Mouse (Mus musculus) thymus, postnatal 10 days (tissue): ENCODE data around the gene Brf1.

ENCODE experiments used
- DNase-seq, 2 experiments: peaks; one replicate each; pipeline ENCODE4 v3.0.0; 2021; ENCODE audit warnings: low spot score in 2 of 2

The Brf1 gene

DNA sequence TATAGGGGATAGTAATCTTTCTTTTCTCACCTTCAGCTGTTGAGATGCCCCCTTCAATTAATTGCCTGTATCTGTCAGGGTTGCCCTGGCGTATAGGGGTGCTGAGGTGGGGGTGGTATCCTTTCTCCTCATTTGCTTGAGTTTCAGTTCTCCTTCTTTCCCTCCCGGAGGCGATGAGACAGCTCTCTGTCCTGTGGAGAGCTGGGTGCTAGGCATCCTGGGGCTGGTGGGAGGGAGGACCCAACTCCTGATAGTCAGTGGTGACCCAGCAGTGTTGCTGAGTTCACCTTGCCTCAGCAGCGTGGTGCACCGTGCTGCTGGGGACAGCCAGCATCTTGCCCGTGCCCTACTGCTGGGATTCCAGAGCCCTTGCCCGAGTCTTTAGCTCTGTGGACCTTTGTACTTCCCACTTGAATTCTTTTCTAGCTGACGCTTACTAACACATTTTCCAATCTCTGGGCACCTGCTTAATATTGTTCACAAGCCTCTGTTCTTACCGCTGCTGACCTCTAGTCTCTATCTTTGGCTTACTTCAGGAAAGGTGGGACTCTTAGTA lies 17.0 kb upstream of the Brf1 start:
- DNase-seq = no peak

DNA sequence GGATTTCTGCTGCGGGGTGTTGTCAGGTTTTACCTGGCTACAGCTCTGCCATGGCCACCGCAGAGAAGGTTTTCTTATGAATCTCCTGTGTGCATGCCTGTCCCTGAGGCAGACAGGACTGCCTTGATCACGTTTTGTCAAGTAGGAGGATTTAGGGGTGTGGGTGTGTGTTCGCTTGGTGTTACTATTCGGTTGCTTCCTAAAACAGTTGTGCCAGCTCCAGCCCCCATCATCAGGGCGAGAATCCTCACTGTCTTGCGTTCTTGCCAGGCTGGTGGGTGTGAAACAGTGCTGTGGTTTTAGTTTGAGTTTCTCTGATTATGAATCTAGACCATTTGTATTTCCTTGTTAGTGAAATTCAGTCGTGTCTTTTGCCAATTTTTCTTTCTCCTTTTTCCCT lies 16.5 kb upstream of the Brf1 start:
- no peak for DNase-seq

DNA sequence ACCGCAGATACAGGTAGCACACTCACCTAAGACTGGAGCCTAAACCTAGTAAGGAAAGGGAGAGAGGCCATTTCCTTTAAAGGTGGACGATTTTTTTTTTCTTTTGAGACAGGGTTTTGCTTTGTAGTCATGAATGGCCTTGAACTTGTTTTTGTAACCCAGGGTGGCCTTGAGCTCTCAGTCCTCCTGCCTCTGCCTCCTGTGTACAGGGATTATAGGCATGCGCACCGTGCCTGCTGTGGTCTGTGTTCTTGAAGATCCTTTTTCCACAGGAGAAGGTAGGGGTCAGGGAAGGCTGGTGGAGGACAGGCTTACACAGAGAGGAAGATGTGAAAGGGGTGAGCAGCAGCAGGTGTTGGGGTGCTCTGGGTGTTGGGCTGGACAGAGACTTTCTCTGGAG lies 15.5 kb upstream of the Brf1 start:
- DNase-seq = no peak

DNA sequence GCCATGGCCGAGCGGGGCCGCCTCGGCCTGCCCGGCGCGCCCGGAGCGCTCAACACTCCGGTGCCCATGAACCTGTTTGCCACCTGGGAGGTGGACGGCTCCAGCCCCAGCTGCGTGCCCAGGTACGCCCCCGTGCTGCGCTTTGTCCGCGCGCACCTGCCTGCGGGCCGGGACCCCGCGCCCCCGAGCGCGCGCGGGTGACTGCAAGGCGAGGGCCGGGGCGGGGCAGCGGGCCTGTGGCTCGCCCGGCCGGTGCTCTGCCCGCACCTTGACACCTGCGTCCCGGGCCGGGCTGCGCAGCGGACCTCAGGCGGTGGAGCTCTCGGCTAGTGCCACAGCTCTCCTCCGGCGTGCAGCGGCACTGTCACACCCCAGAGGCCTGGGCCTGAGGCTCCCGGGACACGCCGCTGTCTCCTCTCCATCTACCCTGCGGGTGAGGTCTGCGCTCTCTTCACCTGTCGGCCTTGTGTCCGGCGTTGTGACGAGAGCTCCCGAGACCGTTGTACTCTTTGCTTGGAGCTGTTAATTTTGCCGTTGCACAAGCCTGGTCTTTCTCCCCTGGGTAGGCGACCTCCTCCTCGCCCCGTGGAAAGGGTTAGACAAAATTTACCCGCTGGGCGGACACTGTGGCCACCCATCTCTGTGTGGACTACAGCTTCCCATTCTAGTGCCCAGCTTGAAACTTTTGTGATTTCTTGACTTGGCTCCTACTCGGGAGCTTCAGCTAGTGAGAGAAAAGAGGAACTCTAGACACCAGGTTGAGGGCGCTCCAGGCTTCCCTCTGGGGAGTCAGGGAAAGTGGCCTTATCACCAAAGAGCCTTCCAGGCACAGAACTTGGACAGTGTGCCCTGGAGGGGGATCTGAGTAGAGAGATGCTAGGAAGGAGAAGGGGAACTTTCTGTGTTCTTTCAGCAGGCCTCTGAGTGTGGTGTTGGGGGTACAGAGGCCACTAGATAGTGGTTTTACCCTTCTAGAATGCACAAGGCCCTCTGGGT lies 14.4 kb upstream of the Brf1 start:
- DNase-seq = peak; percentile 12 to 35

DNA sequence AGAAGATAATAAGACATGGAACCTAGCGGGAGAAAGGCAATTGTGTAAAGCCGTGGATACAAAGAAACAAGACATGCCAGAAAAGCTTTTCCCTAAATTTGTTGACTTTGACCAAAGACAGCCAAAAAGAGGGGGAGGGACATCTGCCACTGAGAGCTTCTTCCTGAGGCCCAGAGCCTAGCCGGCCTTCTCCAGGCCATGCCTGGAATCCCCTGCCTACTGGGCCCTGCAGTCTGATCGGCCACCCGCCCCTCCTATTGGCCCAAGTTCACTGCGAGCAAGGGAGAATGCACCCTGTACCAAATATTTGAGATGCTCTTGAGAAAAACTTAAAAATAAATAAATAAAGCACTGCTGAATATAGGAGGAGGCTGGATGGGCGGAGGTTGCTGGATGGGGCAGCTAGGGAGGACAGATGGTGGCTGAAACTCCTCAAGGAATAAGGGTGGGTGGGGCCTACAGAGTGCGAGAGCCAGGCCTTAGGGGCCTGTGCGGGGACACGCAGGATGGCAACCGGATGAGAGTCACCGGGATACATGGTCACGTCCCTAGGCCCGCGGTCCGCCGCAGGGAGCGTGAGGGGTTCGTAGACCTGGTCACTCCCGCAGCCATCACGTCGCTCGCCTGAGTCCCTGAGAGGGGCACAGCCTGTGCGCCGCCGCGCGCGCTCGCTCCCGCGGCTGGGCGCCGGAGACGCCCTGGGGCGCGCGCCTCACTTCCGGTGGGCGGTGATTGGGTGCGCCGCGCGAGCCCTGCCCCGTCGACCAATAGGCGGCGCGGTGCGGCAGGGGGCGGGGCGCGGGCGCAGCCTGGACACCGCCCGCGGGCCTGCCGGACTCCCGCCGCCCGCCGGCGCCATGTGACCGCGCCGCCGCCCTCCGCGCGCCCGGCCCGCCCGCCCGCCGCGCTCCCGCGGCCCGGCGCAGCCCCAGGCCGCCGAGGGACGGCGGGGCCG lies 13.4 kb upstream of the Brf1 start, which contains the start of gene Pacs2:
Gene Pacs2 (plus strand): TSS at position 905 of the 955 bp plus-strand sequence.
- DNase-seq = peak; percentile 79 to 94

DNA sequence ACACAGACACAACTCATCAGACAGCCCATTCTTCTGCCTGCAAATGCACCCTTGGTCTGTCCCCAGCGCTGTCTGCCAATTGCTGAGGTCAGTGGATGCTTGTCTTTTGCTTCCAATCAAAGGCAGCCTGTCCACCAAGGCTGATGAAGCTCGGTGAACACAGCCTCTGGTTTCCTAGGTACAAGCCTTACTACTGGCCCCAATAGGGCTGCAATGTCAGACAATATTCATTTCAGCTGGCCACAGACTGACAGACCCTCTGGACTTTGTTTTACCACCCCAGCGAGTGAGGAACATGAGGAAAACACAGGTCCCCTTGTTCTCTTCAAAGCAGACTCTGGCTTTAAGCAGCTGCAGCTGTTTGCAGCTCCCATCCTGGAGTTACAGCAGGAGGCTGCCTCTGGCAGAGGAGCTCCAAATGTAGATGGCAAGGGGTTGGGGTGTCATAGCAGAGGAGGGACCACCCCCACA lies 12.6 kb upstream of the Brf1 start:
- no peak for DNase-seq

DNA sequence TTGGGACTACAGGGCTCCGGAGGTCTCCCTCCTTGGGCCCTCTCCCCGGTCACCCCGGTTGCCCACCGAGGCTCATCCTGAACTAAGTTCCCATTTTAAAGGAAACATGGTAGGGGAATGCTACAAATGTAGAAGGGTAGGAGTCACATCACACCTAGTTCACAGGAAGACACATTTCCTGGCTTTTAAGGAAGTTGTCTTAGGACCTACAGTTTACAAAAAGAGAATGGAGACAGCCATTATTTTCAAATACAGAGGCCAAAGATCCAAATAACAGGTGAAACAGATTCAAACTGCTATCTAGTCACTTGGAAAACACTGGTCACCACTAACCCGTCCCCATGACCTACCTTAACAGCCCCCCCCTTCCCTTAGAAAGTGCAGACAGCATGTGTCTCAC lies 11.9 kb upstream of the Brf1 start:
- no peak for DNase-seq

DNA sequence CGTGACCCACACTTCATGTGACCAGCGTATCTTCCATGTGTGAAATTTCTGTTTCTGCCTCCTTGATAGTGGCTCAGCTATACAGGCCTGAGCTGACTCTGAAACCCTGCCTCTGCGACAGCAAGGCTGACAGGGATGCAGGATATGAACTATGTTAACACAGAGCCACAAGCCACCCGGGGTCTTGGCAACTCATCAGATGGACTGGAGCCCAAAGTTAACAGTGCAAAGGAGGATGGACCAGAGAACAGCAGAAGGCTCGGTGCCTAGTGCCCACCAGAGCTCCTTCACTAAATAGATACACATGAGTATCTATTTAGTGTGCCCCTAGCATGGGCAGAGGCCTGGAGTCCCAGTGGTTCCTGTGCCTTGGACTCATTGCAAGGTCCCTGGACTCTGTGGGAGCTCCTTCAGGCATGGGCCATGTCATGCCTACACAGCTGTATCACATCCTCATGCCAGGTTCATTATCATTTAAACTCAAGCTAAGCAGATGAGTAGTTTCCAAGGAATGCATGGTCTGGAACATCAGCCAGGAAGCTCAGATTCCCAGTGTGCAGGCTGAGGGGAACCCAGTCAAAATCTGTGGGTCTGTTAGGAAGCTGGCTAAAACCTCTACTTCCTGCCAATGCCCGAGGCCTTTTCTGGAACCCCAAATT lies 11.3 kb upstream of the Brf1 start:
- DNase-seq = no peak

DNA sequence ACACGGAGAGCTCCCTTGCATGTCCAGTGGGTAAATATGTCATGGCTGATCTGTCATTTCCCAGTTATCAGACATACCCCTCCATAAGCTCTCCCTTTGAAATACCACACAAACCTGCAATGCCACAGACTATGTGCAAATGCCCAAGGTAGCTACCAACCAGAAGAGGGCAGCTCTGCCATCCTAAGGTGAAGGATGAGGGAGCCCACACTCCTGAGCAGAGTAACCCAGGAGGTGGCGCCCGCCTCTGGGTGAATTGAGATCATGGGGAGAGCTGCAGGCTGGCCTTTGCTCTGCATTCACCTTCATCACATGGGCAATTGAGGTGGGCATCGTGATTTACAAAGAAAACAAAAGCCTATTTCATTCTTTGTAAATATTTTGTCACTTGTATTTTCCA lies 4.5 kb upstream of the Brf1 start:
- peak; percentile 73 to 81 for DNase-seq

DNA sequence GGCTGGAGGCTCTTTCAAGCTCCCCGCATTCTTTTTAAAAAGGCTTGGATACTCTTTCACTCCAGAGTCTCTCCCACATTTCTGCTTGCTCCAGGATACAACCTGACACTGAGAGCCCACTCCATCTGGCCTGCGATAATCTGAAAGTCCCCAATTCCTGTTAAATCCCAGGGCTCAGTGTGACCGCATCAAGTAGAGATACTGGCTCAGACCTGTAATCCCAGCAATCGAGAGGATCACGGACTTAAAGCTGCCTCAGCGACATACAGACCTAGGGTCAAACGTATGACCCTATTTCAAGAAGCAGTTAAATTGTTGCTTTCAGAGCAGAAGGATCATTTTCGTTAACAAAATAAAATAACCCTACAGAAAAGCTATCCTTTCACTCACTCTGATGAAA lies 3.5 kb upstream of the Brf1 start:
- no peak for DNase-seq

DNA sequence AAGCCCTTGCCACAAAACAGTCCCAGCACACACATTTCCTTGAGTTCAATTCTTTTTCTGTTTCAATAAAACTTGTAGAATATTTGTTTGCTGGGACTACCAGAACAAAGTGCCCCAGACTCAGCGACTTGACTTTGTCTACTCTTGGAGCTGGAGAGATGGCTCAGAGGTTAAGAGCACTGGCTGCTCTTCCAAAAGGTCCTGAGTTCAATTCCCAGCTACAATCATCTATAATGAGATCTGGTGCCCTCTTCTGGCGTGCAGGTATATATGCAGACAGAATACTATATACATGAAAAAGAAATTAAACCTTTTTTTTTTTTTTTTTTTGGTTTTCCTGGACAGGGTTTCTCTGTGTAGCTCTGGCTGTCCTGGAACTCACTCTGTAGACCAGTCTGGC lies 2.2 kb upstream of the Brf1 start:
- DNase-seq = peak in 1 of 2 experiments; percentile 50

DNA sequence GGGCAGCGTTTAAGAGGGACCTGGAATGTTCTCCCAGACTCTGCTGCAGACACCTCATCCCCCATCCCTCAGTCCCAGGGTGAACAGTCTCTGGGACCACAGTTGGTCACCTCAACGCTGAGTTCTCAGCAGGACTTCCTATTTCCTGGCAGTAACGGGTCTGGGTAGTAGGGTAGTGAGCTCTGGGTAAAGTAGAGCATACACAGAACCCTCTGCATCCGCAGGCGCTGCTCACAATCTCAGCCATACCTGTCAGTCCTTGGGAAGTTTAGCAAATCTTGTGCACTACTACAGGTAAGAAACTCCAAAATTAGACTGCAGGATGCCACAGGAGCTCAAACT lies 600 bp upstream of the Brf1 start:
- no peak for DNase-seq

DNA sequence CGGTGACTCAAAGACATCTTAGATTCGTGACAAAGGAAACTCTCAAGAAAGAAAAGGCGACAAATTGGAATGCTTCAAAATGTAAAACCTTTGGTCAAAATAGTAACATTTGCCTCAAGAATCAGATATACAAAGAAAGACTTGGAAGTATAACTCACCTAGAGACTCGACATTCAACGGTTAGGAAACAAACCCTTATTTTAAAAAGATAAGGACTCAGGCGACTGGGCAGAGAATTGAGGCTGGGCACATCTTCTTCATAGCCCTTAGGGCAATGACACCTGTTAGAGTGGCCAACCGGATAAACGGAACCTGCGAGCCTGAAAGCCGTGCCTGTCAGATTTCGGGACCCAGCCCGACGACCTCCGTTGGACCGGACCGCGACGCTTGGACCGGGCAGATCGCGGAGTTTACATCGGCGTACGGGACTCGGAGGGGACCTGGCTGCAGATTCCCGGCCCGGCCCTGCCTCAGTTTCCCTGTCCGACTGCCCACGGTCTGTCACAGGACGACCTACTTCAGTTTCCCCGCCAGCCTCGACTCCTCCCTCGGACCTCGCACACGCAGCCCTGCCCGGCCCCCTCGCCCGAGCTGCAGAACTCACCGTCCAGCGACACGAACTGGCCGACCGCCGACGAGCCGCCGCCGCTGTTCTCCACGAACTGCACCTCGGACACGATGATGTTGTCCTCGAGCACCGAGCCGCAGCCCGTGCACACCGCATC lies 773 bp downstream of the Brf1 start:
- DNase-seq = no peak

DNA sequence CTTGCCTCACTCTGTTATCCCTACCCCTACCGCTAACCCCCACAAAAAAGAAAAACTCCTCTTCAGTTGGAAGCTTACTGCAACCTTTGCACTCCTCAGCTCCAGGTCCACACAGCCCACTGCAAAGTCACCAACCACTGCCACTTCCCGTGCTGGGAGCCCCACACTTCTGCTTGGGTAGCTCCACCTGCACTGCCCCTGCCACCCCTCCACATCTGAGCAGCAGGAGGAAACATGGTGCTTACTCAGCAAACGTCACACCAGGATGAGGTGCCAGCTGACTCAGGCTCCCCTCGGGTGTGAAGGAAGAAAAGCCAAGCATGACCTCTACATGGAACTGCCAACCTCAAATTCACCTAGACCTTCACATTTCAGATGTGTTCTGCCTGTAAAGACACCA lies 6.4 kb downstream of the Brf1 start:
- DNase-seq = peak; percentile 77 to 80

DNA sequence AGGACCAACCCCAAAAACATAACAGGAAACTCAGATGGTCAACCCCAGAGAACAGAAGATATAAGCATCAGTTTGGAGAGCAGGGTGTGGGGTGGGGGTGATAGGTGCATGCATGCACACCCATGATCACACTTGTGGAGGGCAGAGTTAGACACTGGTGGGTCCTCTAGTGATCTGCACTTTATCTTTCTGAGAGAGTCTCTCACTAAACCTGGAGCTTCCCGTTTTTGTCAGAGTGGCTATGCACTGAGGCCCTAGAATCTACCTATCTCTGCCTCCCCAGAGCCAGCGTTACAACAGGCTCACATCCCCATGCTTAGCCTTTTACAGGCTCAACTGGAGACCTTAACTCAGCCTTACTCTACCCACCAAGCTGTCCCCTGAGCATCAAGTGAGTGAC lies 9.1 kb downstream of the Brf1 start:
- DNase-seq = no peak

DNA sequence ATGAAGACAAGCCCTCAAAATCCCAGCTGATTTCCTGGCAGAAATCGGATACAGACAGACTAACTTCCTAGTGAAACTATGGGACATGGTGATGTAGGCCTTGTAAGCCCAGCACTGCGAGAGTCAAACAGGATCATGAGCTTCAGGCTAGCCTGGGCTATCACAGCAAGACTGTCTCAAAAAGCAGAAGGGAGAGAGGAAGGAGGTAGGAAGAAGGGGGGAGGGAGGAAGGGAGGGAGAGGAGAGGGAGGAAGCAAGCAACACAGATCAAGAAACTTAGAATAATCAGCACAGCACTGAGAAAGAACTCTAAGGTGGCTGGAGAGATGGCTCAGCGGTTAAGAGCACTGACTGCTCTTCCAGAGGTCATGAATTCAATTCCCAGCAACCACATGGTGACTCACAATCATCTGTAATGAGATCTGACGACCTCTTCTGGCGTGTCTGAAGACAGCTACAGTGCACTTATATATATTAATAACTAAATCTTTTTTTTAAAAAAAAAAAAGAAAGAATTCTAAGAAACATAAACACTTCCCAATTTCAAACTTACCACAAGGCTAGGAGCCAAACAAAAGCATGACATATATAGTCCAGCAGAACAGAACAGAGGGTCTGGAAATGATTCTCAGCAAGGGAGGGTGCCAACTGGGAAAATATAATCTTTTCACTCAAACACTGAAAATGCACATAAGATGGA lies 9.6 kb downstream of the Brf1 start:
- no peak for DNase-seq

DNA sequence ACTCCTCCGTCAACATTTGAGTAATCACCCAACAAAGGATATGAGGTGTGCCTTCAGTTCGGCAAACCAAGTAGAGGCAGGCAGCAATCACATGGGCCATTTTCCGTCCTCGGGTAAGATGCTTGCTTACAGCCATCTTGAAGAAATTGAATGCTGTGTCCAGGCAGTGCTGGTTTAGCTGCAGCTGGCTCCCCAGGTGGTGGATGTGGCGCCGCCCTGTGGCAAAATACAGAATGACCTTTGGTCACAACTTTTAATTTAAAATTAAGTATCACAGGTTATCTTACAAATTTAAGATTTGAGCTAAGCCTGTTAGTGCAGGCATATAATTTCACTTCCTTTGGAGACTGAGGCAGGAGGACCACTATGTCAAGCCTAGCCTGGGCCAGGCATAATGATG lies 12.6 kb downstream of the Brf1 start:
- DNase-seq = peak in 1 of 2 experiments; percentile 58

DNA sequence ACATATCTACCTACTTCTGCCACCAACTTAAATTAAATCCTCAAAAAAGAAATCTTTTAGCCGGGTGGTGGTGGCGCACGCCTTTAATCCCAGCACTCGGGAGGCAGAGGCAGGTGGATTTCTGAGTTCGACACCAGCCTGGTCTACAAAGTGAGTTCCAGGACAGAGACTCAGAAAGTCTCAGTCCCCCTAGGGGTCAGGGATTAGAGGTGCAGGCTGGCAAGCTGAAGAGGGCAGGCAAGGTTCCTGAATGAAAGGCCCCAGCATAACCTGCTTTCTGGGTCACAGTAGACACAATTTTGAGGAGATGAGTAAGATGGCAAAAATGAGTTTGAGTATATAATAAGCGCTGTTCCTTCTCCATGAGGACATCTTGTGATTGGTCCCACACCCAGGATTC lies 15.2 kb downstream of the Brf1 start:
- peak in 1 of 2 experiments; percentile 46 for DNase-seq

DNA sequence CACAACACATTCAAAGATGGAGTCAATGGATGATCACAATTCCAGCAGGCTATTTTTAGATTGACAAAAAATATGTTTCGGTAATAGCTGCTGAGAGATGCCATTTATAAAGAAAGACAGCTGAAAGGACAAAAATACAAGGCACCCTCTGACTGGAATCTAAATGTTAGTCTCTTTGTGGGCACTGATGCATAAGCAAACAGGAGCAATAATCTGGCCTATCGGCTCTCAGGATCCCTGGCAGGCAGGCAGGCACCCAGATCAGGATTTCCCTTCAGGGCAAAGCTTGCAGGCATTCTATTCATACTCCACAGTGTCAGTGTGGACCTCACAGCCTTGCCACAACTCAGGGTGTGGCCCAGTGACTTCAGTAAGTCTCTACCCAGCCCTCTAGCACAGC lies 18.5 kb downstream of the Brf1 start:
- DNase-seq = no peak

DNA sequence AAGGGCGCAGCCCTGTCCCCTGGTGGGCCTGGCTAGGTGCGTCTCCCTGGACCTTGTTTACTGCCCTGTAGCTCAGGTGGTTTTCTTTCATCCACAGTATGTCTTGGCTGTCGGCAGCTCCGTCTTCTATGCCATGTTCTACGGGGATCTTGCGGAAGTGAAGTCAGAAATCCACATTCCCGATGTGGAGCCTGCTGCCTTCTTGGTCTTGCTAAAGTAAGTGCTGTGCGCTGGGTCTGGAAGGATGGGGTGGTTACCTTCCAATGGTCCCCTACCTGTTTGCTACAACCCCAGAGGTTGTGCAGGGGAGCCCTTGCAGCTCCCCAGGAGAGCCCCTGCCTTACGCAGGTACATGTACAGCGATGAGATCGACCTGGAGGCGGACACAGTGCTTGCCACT lies 23.3 kb downstream of the Brf1 start:
- no peak for DNase-seq
